Mouse (Mus musculus) liver, postnatal 0 days (tissue): Measurements from ENCODE around the gene Aldh3b3. TPM values are rescaled to one million over a fixed set of nuclear protein-coding genes. Genes with fewer than 3 reads are reported as not detected.
A peak's percentile ranks its signal among the peaks of the same experiment; 100 is the strongest.

ENCODE experiments used
- ATAC-seq: fragments of 200-750 bp; cut with Nextera tagmentation; 2 replicates; pipeline ENCODE4 v1.8.0; 2017; ENCODE audit warnings: mild to moderate bottlenecking, moderate library complexity
- DNase-seq: peaks from one replicate; pipeline ENCODE4 v3.0.0-alpha.2; 2016
- H3K27ac ChIP-seq: fragments of 300-500 bp; sonication (generic); 2 replicates; pipeline ENCODE4 v1.5.1; 2014; ENCODE audit warnings: antibody characterized with exemption, moderate library complexity, mild to moderate bottlenecking, low read depth
- H3K27me3 ChIP-seq: fragments of 300-500 bp; sonication (generic); 2 replicates; pipeline ENCODE4 v1.6.1; 2014; ENCODE audit warnings: low read length, control low read depth, mixed read lengths; ENCODE audit not compliant: insufficient read depth
- H3K36me3 ChIP-seq: fragments of 300-500 bp; sonication (generic); replicated peaks from 2 replicates; pipeline ENCODE4 v1.6.1; 2014; ENCODE audit warnings: mild to moderate bottlenecking, control low read depth, low read length, moderate library complexity, mixed read lengths; ENCODE audit not compliant: insufficient read depth
- H3K4me1 ChIP-seq: fragments of 300-500 bp; sonication (generic); 2 replicates; pipeline ENCODE4 v1.6.1; 2014; ENCODE audit warnings: antibody characterized with exemption, mild to moderate bottlenecking, control low read depth; ENCODE audit not compliant: insufficient read depth
- H3K4me2 ChIP-seq: fragments of 300-500 bp; sonication (generic); 2 replicates; pipeline ENCODE4 v1.6.1; 2014; ENCODE audit warnings: low read depth, mild to moderate bottlenecking, low read length, moderate library complexity, mixed read lengths
- H3K4me3 ChIP-seq: fragments of 300-500 bp; sonication (generic); 2 replicates; pipeline ENCODE4 v1.5.1; 2014; ENCODE audit warnings: low read depth, low read length
- H3K9ac ChIP-seq: fragments of 300-500 bp; sonication (generic); replicated peaks from 2 replicates; pipeline ENCODE4 v1.6.1; 2014; ENCODE audit warnings: mild to moderate bottlenecking, moderate library complexity
- H3K9me3 ChIP-seq: fragments of 300-500 bp; sonication (generic); 2 replicates; pipeline ENCODE4 v1.6.1; 2016; ENCODE audit warnings: mild to moderate bottlenecking, control low read depth, low read length, mixed read lengths
- CTCF ChIP-seq: sonication (generic); IDR thresholded peaks from 2 replicates; pipeline ENCODE4 v1.5.1; 2016; ENCODE audit warnings: antibody characterized with exemption, low read depth
- EP300 ChIP-seq: IDR thresholded peaks from 2 replicates; pipeline ENCODE4 v1.6.1; 2016; ENCODE audit warnings: antibody characterized with exemption, low read depth, mild to moderate bottlenecking
- WGBS: fragments of 180-500 bp; shearing (Covaris S2); extraction: QIAGEN DNeasy Blood & Tissue Kit; methylation state at CpG from one replicate; pipeline ENCODE4 v1.1.7; 2014; ENCODE audit not compliant: insufficient replicate concordance; 5-methylcytosine and 5-hydroxymethylcytosine counted together
- polyA plus RNA-seq: library from polyadenylated mRNA; unstranded; fragments of >200 nt; fragmentation: Nextera tagmentation; extraction: Ambion mirVana; gene quantifications from 2 replicates; pipeline ENCODE4 v1.2.1, GENCODE M21; 2015

Aldh3b3 gene
- polyA plus RNA-seq, 1 experiment from 2014 or later, result 0.13 TPM

DNA sequence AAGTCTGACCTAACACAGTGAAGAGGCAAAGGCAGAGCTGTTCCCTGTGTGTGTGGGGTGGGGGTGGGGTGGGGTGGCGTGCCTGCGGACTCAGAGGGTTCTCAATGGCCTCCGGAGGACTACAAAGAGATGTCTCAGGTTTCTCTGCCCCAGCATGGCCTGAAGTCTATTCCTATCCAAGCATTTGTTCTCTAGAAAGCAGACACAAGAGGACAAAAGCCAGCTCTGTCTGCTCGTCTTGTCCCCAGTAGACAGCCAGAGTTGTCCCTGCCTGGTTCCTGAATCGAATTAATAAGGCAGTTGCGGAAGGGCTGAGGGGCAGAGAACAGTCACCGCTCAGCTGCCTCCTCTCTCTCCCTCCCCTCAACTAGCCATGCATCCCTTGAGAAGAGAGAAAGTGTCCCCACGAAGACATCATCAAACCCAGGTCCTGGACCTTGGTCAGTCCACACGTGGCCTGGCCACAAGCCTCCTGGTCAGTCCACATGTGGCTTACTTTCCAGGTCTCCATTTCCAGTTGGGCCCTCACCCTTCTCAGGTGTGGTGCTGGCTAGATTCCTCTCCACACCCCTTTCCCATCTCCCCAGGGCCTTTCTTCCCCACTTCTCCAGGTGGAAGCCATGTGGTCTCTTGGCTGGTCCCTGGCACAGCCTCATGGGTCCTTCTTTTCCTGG, 25.2 kb downstream of the Aldh3b3 start:
- no peaks in the 10 kb centered on the region for H3K36me3 ChIP-seq
- H3K4me3 ChIP-seq, result no peak overlapping the region
- H3K4me1 ChIP-seq, result peaks cover 28% of the 10 kb centered on the region
- H3K27me3 ChIP-seq, result no peaks in the 10 kb centered on the region
- no peak for TF ChIP-seq CTCF
- no peak for TF ChIP-seq EP300
- 71% methylated on average over 9 of the region's 9 CpGs for WGBS
- no peak overlapping the region for H3K4me2 ChIP-seq
- H3K9me3 ChIP-seq, result no peaks in the 10 kb centered on the region
- no peak for DNase-seq
- ATAC-seq, result no peak
- H3K27ac ChIP-seq, result no peak overlapping the region
- no peak overlapping the region for H3K9ac ChIP-seq

DNA sequence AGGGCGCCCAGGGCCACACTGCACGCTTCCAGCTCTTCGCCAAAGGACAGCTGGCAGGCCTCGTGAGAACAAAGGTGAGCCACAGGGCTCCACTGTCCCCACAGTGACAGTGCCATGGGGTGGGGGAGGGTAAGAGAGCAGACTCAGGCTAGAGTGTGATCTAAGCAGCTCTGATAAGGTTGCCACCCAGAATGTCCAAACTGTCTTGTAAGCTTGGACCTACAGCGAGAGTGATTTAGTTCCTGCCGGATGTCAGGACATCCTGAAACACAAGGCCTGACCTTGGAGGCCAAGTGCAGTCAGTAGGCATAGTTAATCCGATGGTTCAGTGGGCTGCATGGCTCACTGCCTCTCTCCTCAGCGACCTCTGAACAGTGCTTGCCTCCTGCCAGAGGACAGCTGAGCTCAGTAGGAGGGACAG, 26.8 kb downstream of the Aldh3b3 start:
- H3K9me3 ChIP-seq, result no peaks in the 10 kb centered on the region
- no peak overlapping the region for H3K4me2 ChIP-seq
- no peak for TF ChIP-seq EP300
- TF ChIP-seq CTCF, result no peak
- H3K36me3 ChIP-seq, result no peaks in the 10 kb centered on the region
- H3K4me3 ChIP-seq, result no peak overlapping the region
- ATAC-seq (peak; percentile 61), DNase-seq (peak; percentile 65)
- peaks cover 28% of the 10 kb centered on the region for H3K4me1 ChIP-seq
- no peak overlapping the region for H3K9ac ChIP-seq
- no peaks in the 10 kb centered on the region for H3K27me3 ChIP-seq
- peak overlapping the region; percentile 62 for H3K27ac ChIP-seq
- 19% methylated on average over 8 of the region's 8 CpGs for WGBS

DNA sequence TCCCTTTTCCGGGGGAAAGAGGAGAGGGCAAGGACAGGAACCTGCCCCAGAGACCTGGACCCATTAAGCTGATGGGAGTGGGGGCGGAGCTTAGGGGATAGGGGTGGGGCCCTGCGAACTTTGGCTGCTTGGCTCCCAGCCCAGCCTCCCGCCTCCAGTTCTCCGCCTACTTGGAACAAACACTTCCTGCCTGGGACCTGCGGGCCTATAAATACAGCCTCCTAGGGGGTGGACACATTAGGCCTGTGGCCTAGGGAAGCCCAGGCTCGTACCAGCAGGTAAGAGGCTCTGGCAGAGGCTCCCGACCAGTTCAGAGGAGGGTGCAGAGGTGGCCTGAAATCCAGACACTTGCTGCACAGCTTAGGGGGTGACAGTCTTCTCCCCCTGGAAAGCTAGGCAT, 27.9 kb downstream of the Aldh3b3 start, which contains the start of gene Acy3:
Gene Acy3, plus strand, starts transcription at position 237 of the 400 bp plus-strand sequence.
- peak; percentile 89 for DNase-seq
- Histone ChIP-seq H3K9ac (peak within 1 kb of the TSS; percentile 60), H3K4me2 (peak within 1 kb of the TSS; percentile 54), H3K27ac (peak within 1 kb of the TSS; percentile 78), H3K4me3 (no peak within 1 kb of the TSS), H3K27me3 (no peaks in the 10 kb centered on the region), H3K9me3 (no peaks in the 10 kb centered on the region), H3K4me1 (peaks cover 28% of the 10 kb centered on the region), H3K36me3 (no peaks in the 10 kb centered on the region)
- 6% methylated on average over 8 of the region's 8 CpGs for WGBS
- peak; percentile 88 for ATAC-seq
- TF ChIP-seq CTCF, result no peak
- peak; percentile 60; the same call in 1 of the 2 replicates for TF ChIP-seq EP300

DNA sequence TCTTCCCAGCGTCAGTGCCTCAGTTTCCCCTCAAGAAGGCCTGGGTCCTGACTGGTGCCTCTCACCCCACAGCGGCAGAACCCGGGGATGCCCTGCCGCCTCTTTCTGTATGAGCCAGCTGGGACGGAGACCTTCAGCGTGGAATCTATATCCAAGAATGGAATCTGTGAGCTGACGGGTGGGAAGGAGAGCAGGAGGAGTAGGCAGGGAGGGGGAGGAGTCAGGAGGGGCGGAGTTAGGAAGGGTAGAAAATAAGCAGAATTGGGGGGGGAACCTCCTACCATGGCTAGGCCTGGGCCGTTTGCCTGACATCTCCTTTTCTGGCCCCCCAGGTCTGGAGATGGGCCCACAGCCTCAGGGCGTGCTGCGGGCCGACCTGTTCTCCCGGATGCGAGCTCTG, 29.6 kb downstream of the Aldh3b3 start:
- Histone ChIP-seq H3K4me2 (no peak overlapping the region), H3K9me3 (no peaks in the 10 kb centered on the region), H3K36me3 (no peaks in the 10 kb centered on the region), H3K4me1 (peaks cover 28% of the 10 kb centered on the region), H3K4me3 (no peak overlapping the region), H3K27me3 (no peaks in the 10 kb centered on the region), H3K27ac (no peak overlapping the region), H3K9ac (no peak overlapping the region)
- no peak for TF ChIP-seq CTCF
- no peak for TF ChIP-seq EP300
- 87% methylated on average over 14 of the region's 14 CpGs for WGBS
- ATAC-seq (no peak), DNase-seq (no peak)

DNA sequence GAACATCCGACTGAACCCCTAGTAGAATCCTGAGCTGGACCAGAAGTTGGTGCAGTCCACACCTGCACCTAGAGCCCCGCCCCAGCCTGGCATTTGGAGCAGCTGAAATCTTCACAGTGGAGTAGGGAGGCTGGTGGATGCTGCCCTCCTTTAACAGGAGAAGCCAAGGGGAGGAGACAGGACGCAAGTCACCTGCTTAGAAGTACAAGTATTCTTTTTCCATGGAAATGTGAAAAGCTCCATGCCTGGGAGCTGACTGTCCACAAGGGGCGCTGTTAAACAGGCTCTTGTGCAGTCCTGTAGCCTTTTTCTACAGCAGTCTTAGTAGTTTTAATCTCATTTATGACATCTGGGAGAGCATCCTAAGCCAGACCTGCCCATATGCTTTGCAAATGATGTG, 30.3 kb downstream of the Aldh3b3 start:
- no peak overlapping the region for H3K27ac ChIP-seq
- WGBS, result 83% methylated on average over 4 of the region's 4 CpGs
- DNase-seq, result no peak
- TF ChIP-seq EP300 (no peak), CTCF (peak; percentile 50)
- H3K4me1 ChIP-seq, result peaks cover 28% of the 10 kb centered on the region
- no peak overlapping the region for H3K9ac ChIP-seq
- H3K36me3 ChIP-seq, result no peaks in the 10 kb centered on the region
- H3K4me3 ChIP-seq, result no peak overlapping the region
- no peak for ATAC-seq
- H3K27me3 ChIP-seq, result no peaks in the 10 kb centered on the region
- H3K4me2 ChIP-seq, result no peak overlapping the region
- no peaks in the 10 kb centered on the region for H3K9me3 ChIP-seq

DNA sequence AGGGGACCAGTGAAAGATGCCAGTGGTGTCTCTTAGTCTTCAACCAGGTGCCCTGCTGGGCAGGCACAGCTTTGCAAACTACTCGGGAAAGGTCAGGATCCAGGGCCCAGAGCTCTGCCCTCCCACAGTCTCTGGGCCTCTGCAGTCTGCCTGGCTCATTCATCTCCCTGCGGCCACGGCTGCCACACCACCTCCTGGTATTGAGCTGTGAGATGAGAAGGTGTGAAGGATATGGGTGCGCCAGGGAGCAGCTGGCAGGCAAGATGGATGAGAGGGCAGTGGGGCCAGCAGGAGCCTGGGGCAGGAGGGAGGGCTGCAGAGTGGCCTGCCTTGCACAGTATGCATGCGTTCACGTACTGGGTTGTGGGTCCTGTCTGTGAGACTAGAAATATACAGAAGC, 32.4 kb downstream of the Aldh3b3 start:
- WGBS, result 73% methylated on average over 6 of the region's 6 CpGs

More for the DNA sequence above, 32.4 kb downstream of the Aldh3b3 start:
- no peak for ATAC-seq
- H3K4me3 ChIP-seq, result no peak overlapping the region
- H3K4me2 ChIP-seq, result no peak overlapping the region
- H3K27me3 ChIP-seq, result no peaks in the 10 kb centered on the region
- no peak for DNase-seq
- TF ChIP-seq CTCF (no peak), EP300 (no peak)
- no peak overlapping the region for H3K27ac ChIP-seq
- H3K4me1 ChIP-seq, result peaks cover 14% of the 10 kb centered on the region
- H3K9ac ChIP-seq, result no peak overlapping the region
- no peaks in the 10 kb centered on the region for H3K9me3 ChIP-seq
- H3K36me3 ChIP-seq, result no peaks in the 10 kb centered on the region
